Mouse (Mus musculus): ENCODE data around the gene Qpct. TPM values are rescaled to one million over a fixed set of nuclear protein-coding genes. Genes with fewer than 3 reads are reported as not detected.

Gene Qpct
- total and polyA plus RNA-seq, 3 experiments = not detected

GRCm38 (mm10) chr17:79108238-79108637 lies 56.5 kb downstream of the Qpct start:
- TF ChIP-seq POLR2A (IDR thresholded peaks at IDR 0.05; ENCODE audit: low read depth, low read length) (no peak), MAX (IDR thresholded peaks at IDR 0.05; ENCODE audit: low read length) (no peak), RAD21 (IDR thresholded peaks at IDR 0.05; ENCODE audit: low read depth, low read length) (no peak), E2F4 (IDR thresholded peaks at IDR 0.05; ENCODE audit: insufficient replicate concordance, low read depth, low read length) (no peak), ZNF384 (IDR thresholded peaks at IDR 0.05; ENCODE audit: low read depth, low read length) (no peak), IRF4 (IDR thresholded peaks at IDR 0.05; ENCODE audit: low read depth, low read length) (no peak), ETS1 (conservative IDR thresholded peaks at IDR 0.05; ENCODE audit: low read depth, low read length) (no peak), USF2 (conservative IDR thresholded peaks at IDR 0.05; ENCODE audit: low read depth, low read length) (no peak), KAT2A (IDR thresholded peaks at IDR 0.05; ENCODE audit: insufficient replicate concordance, low read length) (no peak)
- dilution Hi-C loops (cut with MboI; ENCODE audit: extremely low pct_ligation_motif_present, extremely low pct_unique_long_range_greater_than_20kb, low sequenced_read_pairs) = no loop called here

GRCm38 (mm10) chr17:79109576-79109975 lies 57.9 kb downstream of the Qpct start:
- H3K4me2 ChIP-seq (ENCODE audit: insufficient read depth, low read depth, poor library complexity, severe bottlenecking) = no peak overlapping the region
- H3K27ac ChIP-seq (ENCODE audit: insufficient read depth, low read depth) = no peak overlapping the region
- no peaks in the 10 kb centered on the region for H3K79me2 ChIP-seq (replicated peaks; ENCODE audit: control insufficient read depth, extremely low read depth, insufficient read depth, poor library complexity, severe bottlenecking)
- no peaks in the 10 kb centered on the region for H3K4me1 ChIP-seq (ENCODE audit: control insufficient read depth in 1 of 2, insufficient read depth in 2 of 2)
- H3K9ac ChIP-seq (ENCODE audit: insufficient read depth, low read depth) = no peak overlapping the region
- in situ Hi-C loops (cut with MboI; ENCODE audit: low pct_ligation_motif_present, low pct_unique_long_range_greater_than_20kb, low sequenced_read_pairs) = loop anchor here (25.0 kb wide), 2 partner anchors 253 to 728 kb away; partner anchors contain the start of gene Cdc42ep3
- no peak for DNase-seq (ENCODE audit: extremely low read depth)
- no peaks in the 10 kb centered on the region for H3K36me3 ChIP-seq (replicated peaks in 1 of 2; ENCODE audit: control insufficient read depth in 1 of 2, insufficient read depth in 1 of 2, low read length in 1 of 2)
- H3K27me3 ChIP-seq (replicated peaks) = no peaks in the 10 kb centered on the region
- dilution Hi-C loops (cut with MboI; ENCODE audit: extremely low pct_ligation_motif_present, extremely low pct_unique_long_range_greater_than_20kb, low sequenced_read_pairs) = no loop called here
- no peak overlapping the region for H3K4me3 ChIP-seq (replicated peaks in 1 of 3; ENCODE audit: low read depth in 2 of 3, low read length in 2 of 3, poor library complexity in 1 of 3)
- no peaks in the 10 kb centered on the region for H3K9me3 ChIP-seq (replicated peaks; ENCODE audit: low read length)
- TF ChIP-seq ZMIZ1 (IDR thresholded peaks at IDR 0.05; ENCODE audit: low read depth, low read length) (no peak), SIN3A (IDR thresholded peaks at IDR 0.05; ENCODE audit: low read length) (no peak), MAFK (IDR thresholded peaks at IDR 0.05; ENCODE audit: insufficient replicate concordance, low read length) (no peak), E2F4 (IDR thresholded peaks at IDR 0.05; ENCODE audit: insufficient replicate concordance, low read depth, low read length) (no peak), MEF2A (IDR thresholded peaks at IDR 0.05; ENCODE audit: borderline replicate concordance, low read depth, low read length) (no peak), GABPA (IDR thresholded peaks at IDR 0.05; ENCODE audit: insufficient replicate concordance, low read depth, low read length) (no peak), MYC (IDR thresholded peaks at IDR 0.05; ENCODE audit: low read depth, low read length) (no peak), NELFE (IDR thresholded peaks at IDR 0.05; ENCODE audit: low read depth, low read length) (no peak), UBTF (IDR thresholded peaks at IDR 0.05; ENCODE audit: low read depth, low read length) (no peak)

More at GRCm38 (mm10) chr17:79108238-79108637, 56.5 kb downstream of the Qpct start:
- no peak overlapping the region for H3K4me2 ChIP-seq (ENCODE audit: insufficient read depth, low read depth, poor library complexity, severe bottlenecking)
- H3K9me3 ChIP-seq (replicated peaks; ENCODE audit: low read length) = no peaks in the 10 kb centered on the region
- H3K36me3 ChIP-seq (replicated peaks in 1 of 2; ENCODE audit: control insufficient read depth in 1 of 2, insufficient read depth in 1 of 2, low read length in 1 of 2) = no peaks in the 10 kb centered on the region
- no peaks in the 10 kb centered on the region for H3K4me1 ChIP-seq (ENCODE audit: control insufficient read depth in 1 of 2, insufficient read depth in 2 of 2)
- no peaks in the 10 kb centered on the region for H3K79me2 ChIP-seq (replicated peaks; ENCODE audit: control insufficient read depth, extremely low read depth, insufficient read depth, poor library complexity, severe bottlenecking)
- H3K27ac ChIP-seq (ENCODE audit: insufficient read depth, low read depth) = no peak overlapping the region
- no peak overlapping the region for H3K9ac ChIP-seq (ENCODE audit: insufficient read depth, low read depth)
- H3K4me3 ChIP-seq (replicated peaks in 1 of 3; ENCODE audit: low read depth in 2 of 3, low read length in 2 of 3, poor library complexity in 1 of 3) = no peak overlapping the region
- in situ Hi-C loops (cut with MboI; ENCODE audit: low pct_ligation_motif_present, low pct_unique_long_range_greater_than_20kb, low sequenced_read_pairs) = loop anchor here (25.0 kb wide), 2 partner anchors 254 to 729 kb away; partner anchors contain the start of gene Cdc42ep3
- H3K27me3 ChIP-seq (replicated peaks) = no peaks in the 10 kb centered on the region
- no peak for DNase-seq (ENCODE audit: extremely low read depth)

Data from CH12.LX (cell line).